Mouse (Mus musculus) neural tube, embryonic 14.5 days (tissue): ENCODE data around the gene Itprid2. TPM values are rescaled to one million over a fixed set of nuclear protein-coding genes. Genes with fewer than 3 reads are reported as not detected.

Experiments used
- ATAC-seq: fragments of 200-750 bp; cut with Nextera tagmentation; 2 replicates; pipeline ENCODE4 v1.8.0; 2017; ENCODE audit warnings: low read depth, mild to moderate bottlenecking, moderate TSS enrichment, moderate library complexity
- H3K27ac ChIP-seq: fragments of 300-500 bp; sonication (generic); 2 replicates; pipeline ENCODE4 v1.5.1; 2014; ENCODE audit warnings: low read depth, mild to moderate bottlenecking, control low read depth, low read length, moderate library complexity, mixed read lengths
- H3K27me3 ChIP-seq: fragments of 300-500 bp; sonication (generic); 2 replicates; pipeline ENCODE4 v1.6.1; 2014; ENCODE audit warnings: low read length; ENCODE audit not compliant: control insufficient read depth, insufficient read depth
- H3K36me3 ChIP-seq: fragments of 300-500 bp; sonication (generic); 2 replicates; pipeline ENCODE4 v1.6.1; 2014; ENCODE audit warnings: low read length, mixed read lengths; ENCODE audit not compliant: control insufficient read depth, insufficient read depth
- H3K4me1 ChIP-seq: fragments of 300-500 bp; sonication (generic); 2 replicates; pipeline ENCODE4 v1.6.1; 2014; ENCODE audit warnings: low read length; ENCODE audit not compliant: control insufficient read depth, insufficient read depth
- H3K4me2 ChIP-seq: fragments of 300-500 bp; sonication (generic); 2 replicates; pipeline ENCODE4 v1.6.1; 2014; ENCODE audit warnings: mild to moderate bottlenecking, low read depth, low read length, control low read depth
- H3K4me3 ChIP-seq: fragments of 300-500 bp; sonication (generic); 2 replicates; pipeline ENCODE4 v1.5.1; 2014; ENCODE audit warnings: low read depth, low read length, control low read depth, mixed read lengths
- H3K9ac ChIP-seq: fragments of 300-500 bp; sonication (generic); replicated peaks from 2 replicates; pipeline ENCODE4 v1.6.1; 2014; ENCODE audit warnings: low read depth, mild to moderate bottlenecking, control low read depth, low read length, mixed read lengths
- H3K9me3 ChIP-seq: fragments of 300-500 bp; sonication (generic); 2 replicates; pipeline ENCODE4 v1.6.1; 2016; ENCODE audit warnings: low read length; ENCODE audit not compliant: control insufficient read depth
- WGBS: fragments of 180-500 bp; shearing (Covaris S2); extraction: QIAGEN DNeasy Blood & Tissue Kit; methylation state at CpG from one replicate; pipeline ENCODE4 v1.1.7; 2014; 5-methylcytosine and 5-hydroxymethylcytosine counted together
- polyA plus RNA-seq: library from polyadenylated mRNA; unstranded; fragments of >200 nt; fragmentation: Nextera tagmentation; extraction: Ambion mirVana; gene quantifications from 2 replicates; pipeline ENCODE4 v1.2.1, GENCODE M21; 2014

Gene Itprid2
- polyA plus RNA-seq, 1 experiment from 2014 or later = 6.5 TPM

DNA sequence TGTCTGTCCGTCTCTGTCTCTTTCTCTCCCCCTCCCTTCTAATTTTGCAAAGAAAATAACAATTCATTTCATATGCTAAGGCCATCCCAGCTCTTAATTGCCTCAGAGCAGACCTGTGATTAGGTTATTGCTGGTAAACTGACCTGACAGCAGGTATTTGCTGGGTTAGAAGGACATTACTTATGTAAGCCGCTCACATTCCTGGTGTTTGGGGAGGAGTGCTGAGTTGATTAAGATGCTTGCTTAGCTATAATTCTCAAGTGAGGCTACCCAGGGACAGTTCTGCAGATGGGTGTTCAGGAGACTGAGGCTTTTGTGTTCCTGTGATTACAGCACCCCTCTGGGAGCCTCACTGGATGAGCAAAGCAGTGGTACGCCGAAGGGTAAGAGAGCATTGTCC is 3.8 kb downstream of the Itprid2 start:
- H3K36me3 ChIP-seq = no peaks in the 10 kb centered on the region
- ATAC-seq = no peak
- no peak overlapping the region for H3K27ac ChIP-seq
- H3K4me1 ChIP-seq = peaks cover 8% of the 10 kb centered on the region; the same call in 1 of the 2 replicates
- no peak overlapping the region for H3K9ac ChIP-seq
- H3K27me3 ChIP-seq = no peaks in the 10 kb centered on the region
- H3K9me3 ChIP-seq = no peaks in the 10 kb centered on the region
- peak overlapping the region; percentile 34 for H3K4me2 ChIP-seq
- WGBS = 36% methylated on average over 4 of the region's 4 CpGs
- peak overlapping the region; percentile 13 for H3K4me3 ChIP-seq

DNA sequence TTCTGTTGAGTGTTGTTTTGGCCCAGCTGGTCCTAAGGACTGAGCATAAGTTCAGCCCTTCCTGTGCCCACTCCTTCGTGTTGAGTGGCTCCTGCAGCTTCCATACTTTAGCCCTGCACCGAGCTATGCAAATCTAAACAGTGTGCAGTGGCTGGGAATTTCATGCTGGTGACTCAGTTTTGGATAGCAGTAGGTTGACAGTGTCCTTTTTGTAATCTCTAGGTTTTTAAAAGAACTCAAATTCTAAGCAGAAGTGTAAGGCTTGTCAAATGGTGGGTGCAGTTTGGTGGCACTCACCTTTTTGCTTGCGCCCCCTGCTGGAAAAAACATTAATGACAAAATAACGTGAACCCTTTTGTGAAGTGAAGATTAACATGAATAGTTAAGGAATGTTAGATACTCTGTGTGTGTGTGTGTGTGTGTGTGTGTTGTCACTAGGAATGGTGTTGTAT is 11.1 kb downstream of the Itprid2 start:
- Histone ChIP-seq H3K4me1 (no peaks in the 10 kb centered on the region), H3K4me2 (no peak overlapping the region), H3K4me3 (no peak overlapping the region), H3K36me3 (peaks cover 11% of the 10 kb centered on the region; the same call in 1 of the 2 replicates), H3K27me3 (no peaks in the 10 kb centered on the region), H3K9me3 (no peaks in the 10 kb centered on the region), H3K9ac (no peak overlapping the region), H3K27ac (no peak overlapping the region)
- peak; percentile 46; the same call in 1 of the 2 replicates for ATAC-seq
- WGBS = 52% methylated on average over 4 of the region's 4 CpGs

DNA sequence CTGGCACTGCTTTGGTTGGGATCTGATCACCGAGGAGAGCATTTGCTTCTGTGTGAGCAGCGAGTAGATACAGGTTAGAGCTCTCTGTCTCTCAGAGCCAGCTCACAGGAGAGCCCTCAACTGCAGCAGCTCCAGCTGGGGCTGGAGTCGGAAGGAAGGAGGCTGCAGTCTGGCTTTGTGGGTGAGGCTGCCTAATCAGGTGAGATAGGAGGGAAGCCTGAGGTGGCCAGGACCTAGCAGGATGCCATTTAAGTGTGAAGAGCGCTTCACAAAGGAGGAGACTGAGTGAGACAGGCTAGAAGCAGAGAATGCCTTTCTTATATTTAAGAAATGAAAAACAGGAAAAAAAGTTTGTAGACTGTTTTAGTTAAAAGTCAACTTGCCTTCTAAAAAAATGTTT is 11.9 kb downstream of the Itprid2 start:
- Histone ChIP-seq H3K9me3 (no peaks in the 10 kb centered on the region), H3K27ac (no peak overlapping the region), H3K4me1 (no peaks in the 10 kb centered on the region), H3K9ac (no peak overlapping the region), H3K36me3 (peaks cover 11% of the 10 kb centered on the region; the same call in 1 of the 2 replicates), H3K4me3 (no peak overlapping the region), H3K27me3 (no peaks in the 10 kb centered on the region), H3K4me2 (no peak overlapping the region)
- WGBS = 66% methylated on average over 4 of the region's 4 CpGs
- ATAC-seq = no peak

DNA sequence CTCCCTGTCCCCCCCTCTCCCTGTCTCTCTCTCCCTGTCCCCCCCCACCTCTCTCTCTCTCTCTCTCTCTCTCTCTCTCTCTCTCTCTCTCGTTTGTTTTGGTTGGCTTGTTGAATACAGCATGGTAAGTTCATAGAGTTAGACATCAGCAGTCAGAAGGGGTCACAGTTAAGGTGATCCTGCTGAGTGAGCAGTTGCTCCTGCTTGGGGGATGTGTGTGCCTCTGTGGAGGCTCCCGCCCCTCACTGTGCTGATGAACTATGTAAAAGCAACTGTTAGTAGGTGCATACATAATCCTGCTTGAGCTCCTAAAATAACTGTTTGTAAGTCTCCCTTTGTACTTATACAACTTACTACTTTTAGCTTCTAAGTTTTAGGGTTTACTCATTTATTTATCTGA is 12.6 kb downstream of the Itprid2 start:
- WGBS = 38% methylated on average over 2 of the region's 2 CpGs
- no peak overlapping the region for H3K4me2 ChIP-seq
- no peak overlapping the region for H3K27ac ChIP-seq
- H3K9me3 ChIP-seq = no peaks in the 10 kb centered on the region
- H3K4me1 ChIP-seq = no peaks in the 10 kb centered on the region
- no peak overlapping the region for H3K4me3 ChIP-seq
- no peak for ATAC-seq
- H3K9ac ChIP-seq = no peak overlapping the region
- peaks cover 11% of the 10 kb centered on the region; the same call in 1 of the 2 replicates for H3K36me3 ChIP-seq
- no peaks in the 10 kb centered on the region for H3K27me3 ChIP-seq

DNA sequence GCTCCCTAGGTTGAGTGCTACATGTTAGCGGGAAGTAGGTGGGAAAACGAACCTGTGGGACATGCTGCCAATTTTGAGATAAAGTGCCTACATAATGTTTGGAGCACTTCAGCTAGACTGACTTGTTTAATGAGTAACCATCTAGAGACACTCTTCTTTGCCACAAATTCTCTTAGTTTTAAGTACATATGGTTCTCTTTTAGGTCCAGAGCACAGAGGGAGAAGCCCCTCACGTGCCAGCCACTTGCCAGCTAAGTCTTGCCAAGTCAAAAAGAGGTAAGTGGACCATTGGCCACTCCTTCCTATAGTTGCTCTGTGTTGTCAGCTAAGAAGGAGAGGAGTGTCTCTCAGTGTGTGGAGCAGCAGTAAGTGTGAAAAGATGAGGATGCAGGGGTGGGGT is 16.0 kb downstream of the Itprid2 start:
- Histone ChIP-seq H3K4me2 (no peak overlapping the region), H3K9ac (no peak overlapping the region), H3K27ac (no peak overlapping the region), H3K36me3 (no peaks in the 10 kb centered on the region), H3K27me3 (no peaks in the 10 kb centered on the region), H3K4me3 (no peak overlapping the region), H3K9me3 (no peaks in the 10 kb centered on the region), H3K4me1 (no peaks in the 10 kb centered on the region)
- 89% methylated on average over 3 of the region's 3 CpGs for WGBS
- ATAC-seq = no peak

DNA sequence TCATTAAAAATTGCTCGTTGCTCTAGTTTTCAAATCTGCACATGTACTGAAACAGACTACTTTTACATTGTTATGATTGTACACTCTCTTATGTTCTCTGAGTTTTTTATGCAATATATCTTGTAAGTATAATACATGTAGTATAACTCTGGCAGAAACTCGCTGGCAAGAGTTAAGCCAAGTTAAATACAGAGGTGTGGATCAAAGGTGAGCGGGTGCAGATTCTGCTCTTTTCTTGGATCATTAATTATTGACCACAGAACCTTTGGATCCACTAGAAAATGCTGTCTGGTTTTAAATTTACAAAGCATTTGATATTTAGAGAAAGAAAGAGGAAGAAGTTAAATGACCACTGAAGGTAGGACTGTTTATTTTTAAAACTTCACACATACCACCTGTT is 16.5 kb downstream of the Itprid2 start:
- H3K36me3 ChIP-seq = no peaks in the 10 kb centered on the region
- ATAC-seq = no peak
- no peaks in the 10 kb centered on the region for H3K9me3 ChIP-seq
- no peaks in the 10 kb centered on the region for H3K4me1 ChIP-seq
- H3K27ac ChIP-seq = no peak overlapping the region
- WGBS = 91% methylated on average over 3 of the region's 3 CpGs
- no peaks in the 10 kb centered on the region for H3K27me3 ChIP-seq
- H3K9ac ChIP-seq = no peak overlapping the region
- no peak overlapping the region for H3K4me3 ChIP-seq
- H3K4me2 ChIP-seq = no peak overlapping the region

DNA sequence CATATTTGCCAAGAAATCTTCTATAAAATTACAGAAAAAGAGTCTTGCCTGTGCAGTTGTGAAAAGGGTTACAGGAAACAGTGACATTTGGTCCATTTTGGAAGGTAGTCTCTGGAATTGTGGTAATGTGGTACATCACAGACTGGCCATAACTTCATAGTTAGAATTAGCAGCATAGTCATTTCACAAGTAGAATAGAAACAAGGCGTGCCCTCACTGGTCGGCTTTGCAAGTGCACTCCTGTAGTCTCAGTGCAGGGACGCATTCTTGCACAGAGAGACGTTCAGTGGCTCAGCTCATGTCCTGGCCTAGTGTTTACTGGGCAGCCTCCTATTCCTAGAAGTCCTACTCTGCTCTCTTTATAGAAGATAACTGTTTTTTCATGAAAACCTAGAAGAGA is 17.4 kb downstream of the Itprid2 start:
- Histone ChIP-seq H3K4me2 (no peak overlapping the region), H3K9ac (no peak overlapping the region), H3K27me3 (no peaks in the 10 kb centered on the region), H3K9me3 (no peaks in the 10 kb centered on the region), H3K36me3 (no peaks in the 10 kb centered on the region), H3K4me1 (no peaks in the 10 kb centered on the region), H3K4me3 (no peak overlapping the region), H3K27ac (no peak overlapping the region)
- whole genome bisulfite sequencing = 91% methylated on average over 4 of the region's 4 CpGs
- no peak for ATAC-seq

DNA sequence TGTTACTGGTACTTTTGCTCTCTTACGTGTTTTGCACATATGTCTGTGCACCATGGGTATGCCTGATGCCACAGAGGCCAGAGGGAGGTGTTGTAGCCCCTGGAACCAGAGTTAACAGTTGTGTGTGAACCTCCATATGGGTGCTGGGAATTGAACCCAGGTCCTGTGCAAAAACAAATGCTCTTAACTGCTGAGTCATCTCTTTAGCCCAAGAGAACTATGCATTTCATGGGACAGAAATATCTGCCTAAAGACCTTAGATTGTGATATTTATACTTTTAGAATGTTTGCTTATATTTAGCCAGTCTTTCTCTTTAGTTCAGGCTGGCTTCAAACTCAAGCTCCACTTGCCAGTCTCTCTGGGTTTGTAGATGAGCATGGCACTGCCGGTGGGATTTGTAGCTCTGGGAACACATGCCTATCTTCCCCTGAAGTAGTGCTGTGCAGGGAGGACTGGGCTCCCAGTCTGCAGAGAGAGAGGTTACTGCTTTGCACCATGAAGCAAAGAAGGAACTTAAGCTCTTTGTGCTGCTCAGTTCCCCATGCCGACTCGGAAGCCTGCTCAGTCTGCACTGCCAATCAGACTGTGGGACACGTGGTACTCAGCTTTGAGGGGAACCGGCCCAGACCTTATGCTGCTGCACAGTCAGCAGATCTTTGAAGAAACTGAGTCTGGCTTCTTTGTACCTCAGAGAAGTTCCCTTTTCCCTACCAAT is 18.1 kb downstream of the Itprid2 start:
- no peaks in the 10 kb centered on the region for H3K4me1 ChIP-seq
- H3K4me3 ChIP-seq = no peak overlapping the region
- ATAC-seq = no peak
- no peaks in the 10 kb centered on the region for H3K9me3 ChIP-seq
- WGBS = 83% methylated on average over 6 of the region's 6 CpGs
- no peak overlapping the region for H3K4me2 ChIP-seq
- no peak overlapping the region for H3K27ac ChIP-seq
- H3K36me3 ChIP-seq = no peaks in the 10 kb centered on the region; the same call in 1 of the 2 replicates
- no peaks in the 10 kb centered on the region for H3K27me3 ChIP-seq
- H3K9ac ChIP-seq = no peak overlapping the region

DNA sequence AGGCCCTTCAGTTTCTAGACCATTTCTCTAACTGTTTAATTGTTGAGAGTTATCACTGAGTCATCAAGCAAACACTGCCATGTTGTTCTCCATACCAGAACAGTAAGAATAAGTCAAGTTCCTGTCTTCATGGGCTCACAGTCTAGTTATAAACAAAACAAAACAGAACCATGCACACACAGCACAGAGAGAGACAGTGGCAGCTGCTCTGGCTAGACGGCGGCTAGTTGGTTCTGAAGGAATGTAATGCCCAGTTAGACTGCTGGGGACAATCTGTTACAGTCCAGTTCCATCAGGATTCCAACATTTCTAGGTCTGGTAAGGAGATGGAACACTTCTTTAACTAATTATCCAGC is 18.6 kb downstream of the Itprid2 start:
- WGBS = 87% methylated on average over 2 of the region's 2 CpGs
- no peak for ATAC-seq
- no peaks in the 10 kb centered on the region for H3K9me3 ChIP-seq
- no peak overlapping the region for H3K4me3 ChIP-seq
- H3K27ac ChIP-seq = no peak overlapping the region
- H3K4me2 ChIP-seq = no peak overlapping the region
- H3K36me3 ChIP-seq = peaks cover 4% of the 10 kb centered on the region; the same call in 1 of the 2 replicates
- H3K9ac ChIP-seq = no peak overlapping the region
- no peaks in the 10 kb centered on the region for H3K4me1 ChIP-seq
- H3K27me3 ChIP-seq = no peaks in the 10 kb centered on the region
